Mouse (Mus musculus): ENCODE measurements around the gene Cdkn2aipnl. TPM values are rescaled to one million over a fixed set of nuclear protein-coding genes. Genes with fewer than 3 reads are reported as not detected.

Cdkn2aipnl gene
- polyA plus RNA-seq (2014; fragmentation: Nextera tagmentation; extraction: Ambion mirVana) = 102 and 125 TPM in 2 replicates

GRCm38 (mm10) chr11:51967443-51968401 lies at the start of gene Cdkn2aipnl:
Gene Cdkn2aipnl, plus strand, starts transcription at chr11:51967661.
- no peaks in the 10 kb centered on the region for H3K27me3 ChIP-seq (ENCODE audit: control insufficient read depth, insufficient read depth, low read length)
- H3K4me3 ChIP-seq (replicated peaks; ENCODE audit: low read depth, low read length) = peak within 1 kb of the TSS; percentile 73
- H3K27ac ChIP-seq (replicated peaks; ENCODE audit: low read depth, low read length) = peak within 1 kb of the TSS; percentile 60
- H3K9me3 ChIP-seq (ENCODE audit: control insufficient read depth, low read length) = no peaks in the 10 kb centered on the region
- peaks cover 30% of the 10 kb centered on the region for H3K36me3 ChIP-seq (ENCODE audit: control insufficient read depth, insufficient read depth, low read length)
- H3K9ac ChIP-seq (replicated peaks; ENCODE audit: low read length) = peak within 1 kb of the TSS; percentile 73
- H3K4me2 ChIP-seq (ENCODE audit: low read length) = peak within 1 kb of the TSS; percentile 75
- H3K4me1 ChIP-seq (ENCODE audit: control insufficient read depth, insufficient read depth, low read length) = peaks cover 5% of the 10 kb centered on the region; the same call in 1 of the 2 replicates
- DNase-seq = peak; percentile 99
- peak; percentile 90 for ATAC-seq (ENCODE audit: low FRiP score, low TSS enrichment)
- WGBS = 4% methylated on average over 63 of the region's 63 CpGs

- no peak overlapping the region for H3K27ac ChIP-seq (replicated peaks; ENCODE audit: low read depth, low read length)
- WGBS = 77% methylated on average over 2 of the region's 2 CpGs
- H3K4me3 ChIP-seq (replicated peaks; ENCODE audit: low read depth, low read length) = no peak overlapping the region
- H3K36me3 ChIP-seq (ENCODE audit: control insufficient read depth, insufficient read depth, low read length) = no peaks in the 10 kb centered on the region
- DNase-seq = no peak
- H3K4me2 ChIP-seq (ENCODE audit: low read length) = no peak overlapping the region
- no peak overlapping the region for H3K9ac ChIP-seq (replicated peaks; ENCODE audit: low read length)
- no peaks in the 10 kb centered on the region for H3K27me3 ChIP-seq (ENCODE audit: control insufficient read depth, insufficient read depth, low read length)
- no peak for ATAC-seq (ENCODE audit: low FRiP score, low TSS enrichment)
- H3K9me3 ChIP-seq (ENCODE audit: control insufficient read depth, low read length) = no peaks in the 10 kb centered on the region
- H3K4me1 ChIP-seq (ENCODE audit: control insufficient read depth, insufficient read depth, low read length) = peaks cover 7% of the 10 kb centered on the region
Measured at GRCm38 (mm10) chr11:51917951-51918350, 49.5 kb upstream of the Cdkn2aipnl start.

GRCm38 (mm10) chr11:51918576-51918975 lies 48.9 kb upstream of the Cdkn2aipnl start:
- Histone ChIP-seq H3K9me3 (ENCODE audit: control insufficient read depth, low read length) (no peaks in the 10 kb centered on the region), H3K36me3 (ENCODE audit: control insufficient read depth, insufficient read depth, low read length) (no peaks in the 10 kb centered on the region), H3K27ac (replicated peaks; ENCODE audit: low read depth, low read length) (no peak overlapping the region), H3K27me3 (ENCODE audit: control insufficient read depth, insufficient read depth, low read length) (no peaks in the 10 kb centered on the region), H3K4me1 (ENCODE audit: control insufficient read depth, insufficient read depth, low read length) (peaks cover 7% of the 10 kb centered on the region), H3K4me3 (replicated peaks; ENCODE audit: low read depth, low read length) (no peak overlapping the region), H3K4me2 (ENCODE audit: low read length) (no peak overlapping the region), H3K9ac (replicated peaks; ENCODE audit: low read length) (no peak overlapping the region)
- WGBS = 91% methylated on average over 2 of the region's 2 CpGs
- no peak for ATAC-seq (ENCODE audit: low FRiP score, low TSS enrichment)
- no peak for DNase-seq

- no peak overlapping the region for H3K4me2 ChIP-seq (ENCODE audit: low read length)
Measured at GRCm38 (mm10) chr11:51921355-51922125, 45.9 kb upstream of the Cdkn2aipnl start.

GRCm38 (mm10) chr11:51922421-51922841 lies 45.0 kb upstream of the Cdkn2aipnl start:
- ATAC-seq (ENCODE audit: low FRiP score, low TSS enrichment) (no peak), DNase-seq (no peak)
- Histone ChIP-seq H3K4me2 (ENCODE audit: low read length) (no peak overlapping the region), H3K36me3 (ENCODE audit: control insufficient read depth, insufficient read depth, low read length) (no peaks in the 10 kb centered on the region), H3K9ac (replicated peaks; ENCODE audit: low read length) (no peak overlapping the region), H3K27ac (replicated peaks; ENCODE audit: low read depth, low read length) (no peak overlapping the region), H3K4me3 (replicated peaks; ENCODE audit: low read depth, low read length) (no peak overlapping the region), H3K9me3 (ENCODE audit: control insufficient read depth, low read length) (no peaks in the 10 kb centered on the region), H3K4me1 (ENCODE audit: control insufficient read depth, insufficient read depth, low read length) (no peaks in the 10 kb centered on the region), H3K27me3 (ENCODE audit: control insufficient read depth, insufficient read depth, low read length) (no peaks in the 10 kb centered on the region)
- WGBS = 79% methylated on average over 3 of the region's 3 CpGs

More at GRCm38 (mm10) chr11:51921355-51922125, 45.9 kb upstream of the Cdkn2aipnl start:
- Histone ChIP-seq H3K4me3 (replicated peaks; ENCODE audit: low read depth, low read length) (no peak overlapping the region), H3K36me3 (ENCODE audit: control insufficient read depth, insufficient read depth, low read length) (no peaks in the 10 kb centered on the region), H3K27me3 (ENCODE audit: control insufficient read depth, insufficient read depth, low read length) (no peaks in the 10 kb centered on the region), H3K9me3 (ENCODE audit: control insufficient read depth, low read length) (no peaks in the 10 kb centered on the region), H3K9ac (replicated peaks; ENCODE audit: low read length) (no peak overlapping the region), H3K4me1 (ENCODE audit: control insufficient read depth, insufficient read depth, low read length) (no peaks in the 10 kb centered on the region), H3K27ac (replicated peaks; ENCODE audit: low read depth, low read length) (no peak overlapping the region)
- no peak for DNase-seq
- ATAC-seq (ENCODE audit: low FRiP score, low TSS enrichment) = no peak
- WGBS = 86% methylated on average over 8 of the region's 8 CpGs

- DNase-seq (no peak), ATAC-seq (ENCODE audit: low FRiP score, low TSS enrichment) (no peak)
- WGBS = 84% methylated on average over 6 of the region's 6 CpGs
- no peaks in the 10 kb centered on the region for H3K9me3 ChIP-seq (ENCODE audit: control insufficient read depth, low read length)
- H3K4me2 ChIP-seq (ENCODE audit: low read length) = no peak overlapping the region
- no peaks in the 10 kb centered on the region for H3K36me3 ChIP-seq (ENCODE audit: control insufficient read depth, insufficient read depth, low read length)
- no peak overlapping the region for H3K27ac ChIP-seq (replicated peaks; ENCODE audit: low read depth, low read length)
- H3K27me3 ChIP-seq (ENCODE audit: control insufficient read depth, insufficient read depth, low read length) = no peaks in the 10 kb centered on the region
- no peak overlapping the region for H3K4me3 ChIP-seq (replicated peaks; ENCODE audit: low read depth, low read length)
- H3K4me1 ChIP-seq (ENCODE audit: control insufficient read depth, insufficient read depth, low read length) = no peaks in the 10 kb centered on the region
- H3K9ac ChIP-seq (replicated peaks; ENCODE audit: low read length) = no peak overlapping the region
Measured at GRCm38 (mm10) chr11:51925595-51925994, 41.9 kb upstream of the Cdkn2aipnl start.

- ATAC-seq (ENCODE audit: low FRiP score, low TSS enrichment) = no peak
- no peak for DNase-seq
- H3K9me3 ChIP-seq (ENCODE audit: control insufficient read depth, low read length) = no peaks in the 10 kb centered on the region
- no peak overlapping the region for H3K4me2 ChIP-seq (ENCODE audit: low read length)
- no peaks in the 10 kb centered on the region for H3K4me1 ChIP-seq (ENCODE audit: control insufficient read depth, insufficient read depth, low read length)
- no peak overlapping the region for H3K4me3 ChIP-seq (replicated peaks; ENCODE audit: low read depth, low read length)
- H3K27me3 ChIP-seq (ENCODE audit: control insufficient read depth, insufficient read depth, low read length) = no peaks in the 10 kb centered on the region
- H3K9ac ChIP-seq (replicated peaks; ENCODE audit: low read length) = no peak overlapping the region
- no peaks in the 10 kb centered on the region for H3K36me3 ChIP-seq (ENCODE audit: control insufficient read depth, insufficient read depth, low read length)
- no peak overlapping the region for H3K27ac ChIP-seq (replicated peaks; ENCODE audit: low read depth, low read length)
- WGBS = 85% methylated on average over 1 of the region's 1 CpGs
Measured at GRCm38 (mm10) chr11:51926385-51926784, 41.1 kb upstream of the Cdkn2aipnl start.

- no peak for ATAC-seq (ENCODE audit: low FRiP score, low TSS enrichment)
- Histone ChIP-seq H3K4me3 (replicated peaks; ENCODE audit: low read depth, low read length) (no peak overlapping the region), H3K27ac (replicated peaks; ENCODE audit: low read depth, low read length) (no peak overlapping the region), H3K9me3 (ENCODE audit: control insufficient read depth, low read length) (no peaks in the 10 kb centered on the region), H3K4me1 (ENCODE audit: control insufficient read depth, insufficient read depth, low read length) (no peaks in the 10 kb centered on the region), H3K9ac (replicated peaks; ENCODE audit: low read length) (no peak overlapping the region), H3K4me2 (ENCODE audit: low read length) (no peak overlapping the region), H3K36me3 (ENCODE audit: control insufficient read depth, insufficient read depth, low read length) (no peaks in the 10 kb centered on the region), H3K27me3 (ENCODE audit: control insufficient read depth, insufficient read depth, low read length) (no peaks in the 10 kb centered on the region)
- no peak for DNase-seq
- WGBS = 89% methylated on average over 2 of the region's 2 CpGs
Measured at GRCm38 (mm10) chr11:51927106-51927505, 40.4 kb upstream of the Cdkn2aipnl start.

Measured in midbrain, embryonic 14.5 days (tissue).